Mouse (Mus musculus) fat pad, adult 2 months (tissue): ENCODE measurements around the gene Abi3bp.

Experiments used
- DNase-seq: peaks from one replicate; pipeline ENCODE4 v3.0.0-alpha.2; 2011; ENCODE audit warnings: low read depth, low spot score; ENCODE audit errors: extremely low read depth

The Abi3bp gene

DNA sequence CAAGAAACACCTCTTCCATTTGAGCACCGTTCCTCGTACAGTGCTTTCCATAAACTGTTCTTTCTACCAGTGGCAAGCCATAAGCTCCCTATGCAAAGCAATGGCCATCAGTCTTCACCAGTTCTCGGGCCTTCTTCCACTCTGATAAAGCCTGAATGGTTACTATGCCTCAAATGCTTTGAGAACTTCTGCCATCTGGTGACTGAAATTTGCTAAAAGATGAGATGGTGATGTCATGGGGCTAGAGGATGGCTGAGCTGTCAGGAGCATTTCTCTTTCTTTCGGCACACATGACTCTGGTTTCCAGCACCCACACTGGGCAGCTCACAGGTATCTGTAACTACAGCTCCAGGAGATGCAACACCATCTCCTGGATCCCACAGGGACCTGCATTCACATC lies 199.5 kb downstream of the Abi3bp start:
- no peak for DNase-seq

DNA sequence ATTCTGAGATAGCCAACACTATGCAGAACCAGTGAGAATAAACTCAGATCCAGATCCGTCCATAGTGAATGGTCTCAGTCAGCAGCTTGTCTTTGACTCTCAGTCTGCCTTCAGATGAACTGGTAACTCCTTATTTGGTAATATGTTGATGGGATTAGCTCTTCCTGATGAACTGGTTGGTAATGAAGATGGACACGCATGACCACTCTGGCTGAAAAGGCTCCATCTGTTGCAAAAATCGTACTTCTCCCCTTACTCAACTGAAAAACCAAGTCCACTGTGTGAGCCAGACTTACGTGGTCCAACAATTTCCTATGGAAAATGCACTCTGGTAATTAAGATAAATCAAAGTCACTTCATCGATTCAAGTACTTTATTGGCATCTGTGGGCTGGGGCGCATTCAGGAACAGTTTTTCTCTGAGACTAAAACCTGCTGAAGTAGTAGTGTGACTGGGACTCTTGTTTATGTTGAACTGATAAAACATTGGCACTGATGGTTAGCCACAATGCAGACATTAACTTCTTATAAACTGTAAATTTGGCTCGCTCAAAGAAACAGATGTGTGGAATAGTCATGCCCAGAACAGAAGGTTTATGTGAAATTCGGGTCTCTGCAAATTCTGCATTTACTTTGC lies 203.4 kb downstream of the Abi3bp start:
- no peak for DNase-seq

DNA sequence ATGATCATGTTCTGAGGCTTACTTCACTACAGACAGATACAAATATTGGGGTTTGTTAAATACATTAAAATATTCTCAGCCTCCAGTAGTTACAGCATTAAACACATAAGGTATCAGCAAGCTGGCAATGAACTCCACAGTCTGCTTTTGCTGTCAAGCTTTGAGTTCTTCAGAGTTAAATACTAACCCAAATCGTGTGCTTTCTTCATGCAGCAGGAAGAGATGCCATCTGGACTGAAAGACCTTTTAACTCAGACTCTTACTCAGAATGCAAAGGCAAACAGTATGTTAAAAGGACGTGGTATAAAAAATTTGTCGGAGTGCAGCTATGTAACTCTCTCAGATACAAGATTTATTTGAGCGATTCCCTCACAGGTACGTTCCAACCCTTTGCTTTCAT lies 209.1 kb downstream of the Abi3bp start:
- DNase-seq = no peak

DNA sequence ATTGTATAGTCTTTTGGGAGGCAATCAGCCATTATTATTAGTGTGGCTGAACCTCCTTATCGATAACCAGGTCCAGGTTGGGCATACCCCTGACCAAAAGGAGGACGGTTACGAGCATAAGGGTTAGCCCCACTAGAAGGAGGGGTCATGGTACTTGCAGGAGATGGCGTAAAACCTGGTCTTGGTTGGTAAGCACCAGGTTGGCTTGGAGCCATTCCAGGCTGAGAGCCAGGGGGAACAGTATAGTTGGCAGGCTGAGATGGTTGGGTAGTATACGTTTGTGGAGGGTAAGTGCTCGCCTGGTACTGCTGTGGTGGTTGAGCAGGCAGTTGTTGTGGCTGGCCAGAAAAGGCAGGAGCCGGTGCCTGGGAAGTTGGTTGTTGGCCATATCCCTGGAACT lies 213.0 kb downstream of the Abi3bp start:
- no peak for DNase-seq

DNA sequence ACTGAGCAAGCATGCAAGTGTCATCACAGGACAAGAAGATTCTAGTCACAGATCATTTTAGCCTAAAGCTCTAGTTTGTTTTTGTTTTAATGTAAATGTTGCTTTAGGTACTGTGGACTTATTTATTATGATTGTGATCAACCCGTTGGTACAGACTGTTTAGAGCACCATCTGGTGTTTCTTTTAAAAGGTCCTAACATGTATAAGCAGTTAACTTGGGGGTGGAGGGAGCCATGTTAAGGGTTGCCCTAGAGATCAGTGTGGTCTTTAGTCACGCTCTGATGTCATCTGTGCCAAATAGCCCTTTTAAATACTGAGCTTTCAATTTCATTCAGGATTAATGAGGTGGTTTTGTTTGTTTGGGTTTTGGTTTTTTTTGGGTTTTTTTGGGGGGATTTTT lies 218.8 kb downstream of the Abi3bp start:
- DNase-seq = no peak

DNA sequence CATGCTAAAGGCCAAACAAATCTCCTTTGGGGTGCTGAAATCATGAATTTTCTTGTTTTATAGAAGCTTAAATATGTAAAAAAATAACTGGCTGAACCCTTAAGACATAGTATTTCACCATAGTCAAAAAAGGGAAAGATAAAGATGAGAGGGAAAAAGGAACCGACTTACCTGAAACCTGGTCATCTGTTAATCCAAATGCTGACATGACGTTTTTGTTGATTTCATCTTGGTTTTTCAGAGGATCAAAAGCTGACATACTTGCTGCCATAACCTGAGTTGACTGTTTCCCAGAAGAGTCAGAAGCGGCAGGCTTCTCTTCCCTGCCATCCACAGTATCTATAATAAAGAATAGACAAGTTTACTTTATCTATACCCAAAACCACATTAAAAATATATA lies 223.2 kb downstream of the Abi3bp start:
- DNase-seq = no peak

DNA sequence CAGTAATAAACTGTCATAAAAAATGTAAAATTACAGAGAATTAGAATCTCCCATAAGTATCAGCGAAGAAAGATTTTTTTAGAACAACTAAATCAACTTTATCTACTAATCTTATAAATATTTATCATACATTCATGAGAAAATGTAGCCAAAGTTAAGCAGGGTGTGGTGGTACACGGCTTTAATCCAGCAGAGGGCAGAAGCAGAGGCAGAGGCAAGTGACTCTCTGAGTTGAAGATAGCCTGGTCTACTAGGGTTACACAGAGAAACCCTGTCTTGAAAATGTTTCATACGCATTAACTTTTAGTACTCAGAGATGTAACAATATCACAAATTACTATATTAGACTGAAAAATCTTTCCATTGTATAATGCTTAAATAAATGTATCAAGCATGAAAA lies 228.1 kb downstream of the Abi3bp start:
- no peak for DNase-seq

DNA sequence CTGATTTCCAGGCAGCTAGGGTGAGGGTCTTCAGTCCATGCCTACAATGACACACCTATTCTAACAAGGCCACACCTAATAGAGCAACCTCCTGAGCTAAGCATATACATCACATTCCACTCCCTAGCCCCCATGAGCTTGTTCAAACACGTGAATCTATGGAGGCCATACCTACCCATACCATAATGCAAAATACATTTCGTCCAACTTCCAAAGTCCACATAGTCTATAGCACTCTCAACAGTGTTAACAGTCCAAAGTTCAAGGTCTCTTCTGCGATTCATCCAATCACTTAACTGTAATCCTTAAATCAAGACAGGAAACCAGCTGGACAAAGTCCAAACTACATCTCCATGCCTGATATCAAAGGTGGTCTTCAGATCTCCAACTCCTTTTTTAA lies 232.4 kb downstream of the Abi3bp start:
- no peak for DNase-seq

DNA sequence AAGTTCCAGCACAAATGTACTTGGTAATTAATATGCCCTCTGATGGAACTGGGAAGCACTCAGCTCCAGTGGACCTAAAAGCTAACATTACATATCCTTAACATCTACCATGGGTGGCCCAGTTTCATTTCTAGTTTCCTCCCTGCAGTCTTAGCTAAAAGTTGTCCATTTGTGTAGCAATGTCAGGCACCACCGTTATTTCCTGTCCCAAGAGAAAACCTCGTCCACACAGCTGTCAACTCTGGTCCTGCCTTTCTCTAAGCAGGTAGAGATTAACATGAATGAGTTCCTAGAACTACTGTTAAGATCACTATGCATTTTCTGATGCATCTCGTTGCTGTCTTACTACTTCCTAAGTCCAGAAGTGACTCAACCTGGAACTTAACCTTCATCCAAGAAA lies 237.9 kb downstream of the Abi3bp start:
- DNase-seq = no peak

DNA sequence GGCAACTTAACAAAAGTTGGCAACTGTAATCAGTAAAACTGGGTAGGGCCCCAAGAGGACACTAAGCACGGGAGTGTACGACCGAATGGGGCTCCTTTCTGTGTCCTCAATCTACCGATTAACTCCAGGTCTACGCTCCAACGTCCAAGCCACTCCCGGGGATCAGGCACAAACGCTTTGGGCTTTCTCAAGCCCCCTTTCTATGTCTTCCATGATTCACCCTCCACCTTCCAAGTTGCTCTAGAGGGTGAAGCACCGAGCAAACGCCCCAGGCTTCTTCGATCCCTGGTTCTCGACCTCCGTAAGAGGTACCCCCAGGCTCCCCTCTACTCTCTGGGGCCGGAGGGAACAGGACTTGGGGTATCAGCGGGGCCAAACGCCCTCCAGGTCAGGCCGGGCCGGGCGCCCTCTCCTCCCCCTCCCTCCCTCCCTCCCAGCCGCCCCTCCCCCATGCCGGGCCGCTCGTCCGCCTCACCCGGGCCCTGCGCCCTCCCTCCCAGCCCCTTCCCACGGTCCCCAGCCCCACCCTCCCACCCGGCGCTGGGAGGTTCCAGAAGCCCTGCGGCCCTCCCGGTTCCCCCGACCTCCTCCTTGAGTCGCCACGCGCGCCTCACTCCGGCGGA lies 239.0 kb downstream of the Abi3bp start:
- no peak for DNase-seq

DNA sequence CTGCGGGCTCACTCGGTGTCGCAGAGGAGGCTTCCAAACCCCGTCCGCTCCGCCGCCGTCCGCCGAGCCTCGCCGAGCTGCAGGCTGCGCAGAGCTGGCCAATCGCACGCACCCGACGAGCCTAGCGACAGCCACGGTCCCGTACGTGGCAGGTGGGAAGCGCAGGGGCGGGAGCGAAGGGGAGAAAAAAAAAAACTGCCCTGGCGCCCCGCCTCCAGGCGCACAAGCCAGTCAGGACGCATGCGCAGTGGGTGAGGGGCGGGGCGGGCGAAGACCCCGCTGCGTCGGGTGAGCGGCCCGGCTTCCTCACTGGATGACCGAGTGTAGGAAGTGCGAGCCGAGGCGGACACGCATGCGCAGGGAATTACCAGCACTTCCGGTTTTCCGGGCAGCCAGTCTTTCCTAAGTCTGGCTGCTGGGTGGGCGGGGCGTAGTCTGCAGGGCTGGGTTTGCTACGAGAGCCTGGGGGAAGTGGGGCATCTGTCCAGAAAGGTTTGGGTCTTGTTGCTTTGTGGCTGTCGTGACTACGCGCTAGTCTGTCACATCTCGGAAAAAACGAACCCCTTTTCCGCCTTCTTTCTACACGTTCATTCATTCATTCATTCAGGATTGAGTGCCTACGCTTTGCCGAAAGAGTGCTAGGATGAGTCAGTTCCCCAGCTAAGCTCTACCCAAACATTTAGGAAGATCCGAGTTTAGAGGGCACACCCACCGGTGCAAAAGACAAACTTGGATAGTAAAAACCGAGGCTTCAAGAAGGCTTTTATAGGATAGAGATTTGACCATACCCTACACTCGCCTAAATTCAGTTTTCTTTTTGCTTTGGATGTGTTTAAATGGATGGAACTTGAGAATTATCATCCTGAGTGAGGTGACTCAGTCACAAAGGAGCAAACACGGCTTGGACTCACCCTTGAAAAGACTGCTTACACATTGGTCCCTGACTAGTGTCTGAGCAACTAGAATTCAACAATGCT lies 239.8 kb downstream of the Abi3bp start, which contains the start of gene Tfg:
Gene Tfg, minus strand, starts transcription at position 227 of the 977 bp plus-strand sequence.
- DNase-seq = peak; percentile 69

DNA sequence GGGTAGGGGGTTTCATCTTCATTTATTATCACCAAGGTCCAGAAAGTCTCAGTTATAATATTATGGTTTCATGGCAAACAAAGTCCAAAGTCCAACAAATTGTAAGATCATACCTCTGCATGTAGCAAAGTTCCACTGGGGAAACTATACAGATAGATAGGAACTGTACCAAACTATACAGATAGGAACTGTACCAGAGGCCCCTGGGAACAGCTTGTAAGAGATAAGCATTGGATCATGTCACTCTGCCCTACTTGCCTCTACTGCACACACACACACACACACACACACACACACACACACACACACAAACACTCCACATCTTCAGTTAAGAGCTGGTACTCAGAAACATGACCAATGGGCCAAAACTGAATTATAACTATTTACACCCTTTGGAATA lies 241.4 kb downstream of the Abi3bp start:
- no peak for DNase-seq

DNA sequence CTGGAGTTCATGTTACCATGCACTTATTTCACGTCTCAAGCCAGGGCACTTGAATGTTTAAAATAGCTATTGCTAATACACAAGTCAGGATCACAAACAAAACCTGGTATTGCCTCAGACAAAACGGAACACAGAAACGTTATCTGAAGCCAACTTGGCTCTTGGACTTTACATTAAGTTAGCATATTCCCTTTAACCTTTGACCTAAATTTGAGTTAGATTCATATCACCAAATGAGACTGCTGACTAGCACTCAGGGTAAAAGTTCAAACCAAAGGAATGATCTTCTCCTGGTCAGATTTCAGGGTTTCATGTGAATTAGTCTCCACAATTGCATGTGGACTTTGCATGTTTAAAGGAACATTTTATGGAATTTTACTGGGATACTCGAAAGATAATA lies 244.7 kb downstream of the Abi3bp start:
- DNase-seq = no peak

DNA sequence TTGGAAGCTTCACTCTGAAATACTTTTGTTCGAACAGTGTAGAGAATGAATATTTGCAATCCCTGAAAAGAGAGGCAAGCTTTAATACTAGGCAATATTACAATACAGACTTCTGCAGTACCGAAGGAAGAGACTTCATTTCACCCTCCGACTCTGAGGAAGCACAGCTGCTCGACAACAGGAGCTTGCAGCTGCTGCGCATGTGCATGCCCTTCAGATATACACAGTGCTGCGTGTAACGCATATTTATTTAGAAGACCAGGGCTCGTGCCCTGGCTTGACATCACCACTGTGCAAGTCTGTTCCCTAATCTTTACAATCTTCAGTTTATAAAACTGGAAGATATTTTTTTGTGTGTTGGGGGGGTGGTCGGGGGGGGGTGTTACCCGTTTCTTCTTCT lies 247.2 kb downstream of the Abi3bp start:
- no peak for DNase-seq

DNA sequence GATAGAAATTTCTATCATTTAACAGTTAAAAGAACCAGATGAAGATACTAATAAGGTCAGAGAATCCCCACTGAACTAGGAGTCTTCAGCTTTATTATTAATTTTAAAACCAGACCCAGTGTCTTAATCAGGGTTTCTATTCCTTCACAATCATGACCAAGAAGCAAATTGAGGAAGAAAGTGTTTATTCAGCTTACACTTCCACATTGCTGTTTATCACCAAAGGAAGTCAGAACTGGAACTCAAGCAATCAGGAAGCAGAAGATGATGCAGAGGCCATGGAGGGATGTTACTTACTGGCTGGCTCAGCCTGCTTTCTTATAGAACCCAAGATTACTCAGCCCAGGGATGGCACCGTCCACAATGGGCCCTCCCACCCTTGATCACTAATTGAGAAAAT lies 251.4 kb downstream of the Abi3bp start:
- no peak for DNase-seq
